Mouse (Mus musculus) spleen, adult 2 months (tissue): ENCODE data around the gene Fopnl. TPM values are rescaled to one million over a fixed set of nuclear protein-coding genes. Genes with fewer than 3 reads are reported as not detected.
A peak's percentile ranks its signal among the peaks of the same experiment; 100 is the strongest.

Experiments
- DNase-seq, 2 experiments: peaks; one replicate each; pipeline versions ENCODE4 v3.0.0 to v3.0.0-alpha.2; 2012 to 2021; ENCODE audit warnings: low spot score in 2 of 2, low read depth in 1 of 2
- H3K27ac ChIP-seq: fragments of 200-500 bp; 2 replicates; pipeline ENCODE4 v1.5.1; 2012; ENCODE audit warnings: low read length, inconsistent platforms; ENCODE audit not compliant: insufficient read depth
- H3K27me3 ChIP-seq: fragments of 200-500 bp; 2 replicates; pipeline ENCODE4 v1.6.1; 2012; ENCODE audit warnings: mild to moderate bottlenecking, moderate library complexity, low read length, inconsistent platforms; ENCODE audit not compliant: control insufficient read depth, insufficient read depth
- H3K36me3 ChIP-seq: fragments of 200-500 bp; 2 replicates; pipeline ENCODE4 v1.6.1; 2012; ENCODE audit warnings: mild to moderate bottlenecking, low read length, inconsistent platforms; ENCODE audit not compliant: control insufficient read depth, insufficient read depth
- H3K4me1 ChIP-seq: fragments of 200-500 bp; 2 replicates; pipeline ENCODE4 v1.6.1; 2011; ENCODE audit warnings: inconsistent platforms; ENCODE audit not compliant: control insufficient read depth, insufficient read depth, insufficient read length
- H3K4me3 ChIP-seq: fragments of 200-500 bp; 2 replicates; pipeline ENCODE4 v1.5.1; 2011; ENCODE audit warnings: mild to moderate bottlenecking, inconsistent platforms; ENCODE audit not compliant: insufficient read depth, insufficient read length; ENCODE audit errors: extremely low read depth
- CTCF ChIP-seq: fragments of 200-500 bp; IDR thresholded peaks from 2 replicates; pipeline ENCODE4 v1.5.1; 2011; ENCODE audit warnings: mild to moderate bottlenecking, inconsistent platforms; ENCODE audit not compliant: insufficient read depth, insufficient read length, insufficient replicate concordance; ENCODE audit errors: extremely low read depth
- POLR2A ChIP-seq: fragments of 200-500 bp; IDR thresholded peaks from 2 replicates; pipeline ENCODE4 v1.6.1; 2011; ENCODE audit warnings: low read depth, low read length, inconsistent platforms
- WGBS: fragments of 180-500 bp; shearing (Covaris S2); methylation state at CpG from one replicate; pipeline ENCODE4 v1.1.7; 2018; 5-methylcytosine and 5-hydroxymethylcytosine counted together
- polyA plus RNA-seq: library from polyadenylated mRNA; depleted of rRNA; stranded (reverse); fragments of >200 nt; gene quantifications from 2 replicates; pipeline ENCODE4 v1.2.3, GENCODE M21; 2012; rRNA removed

Gene Fopnl
- polyA plus RNA-seq = 17.1 and 20.3 TPM in 2 replicates

DNA sequence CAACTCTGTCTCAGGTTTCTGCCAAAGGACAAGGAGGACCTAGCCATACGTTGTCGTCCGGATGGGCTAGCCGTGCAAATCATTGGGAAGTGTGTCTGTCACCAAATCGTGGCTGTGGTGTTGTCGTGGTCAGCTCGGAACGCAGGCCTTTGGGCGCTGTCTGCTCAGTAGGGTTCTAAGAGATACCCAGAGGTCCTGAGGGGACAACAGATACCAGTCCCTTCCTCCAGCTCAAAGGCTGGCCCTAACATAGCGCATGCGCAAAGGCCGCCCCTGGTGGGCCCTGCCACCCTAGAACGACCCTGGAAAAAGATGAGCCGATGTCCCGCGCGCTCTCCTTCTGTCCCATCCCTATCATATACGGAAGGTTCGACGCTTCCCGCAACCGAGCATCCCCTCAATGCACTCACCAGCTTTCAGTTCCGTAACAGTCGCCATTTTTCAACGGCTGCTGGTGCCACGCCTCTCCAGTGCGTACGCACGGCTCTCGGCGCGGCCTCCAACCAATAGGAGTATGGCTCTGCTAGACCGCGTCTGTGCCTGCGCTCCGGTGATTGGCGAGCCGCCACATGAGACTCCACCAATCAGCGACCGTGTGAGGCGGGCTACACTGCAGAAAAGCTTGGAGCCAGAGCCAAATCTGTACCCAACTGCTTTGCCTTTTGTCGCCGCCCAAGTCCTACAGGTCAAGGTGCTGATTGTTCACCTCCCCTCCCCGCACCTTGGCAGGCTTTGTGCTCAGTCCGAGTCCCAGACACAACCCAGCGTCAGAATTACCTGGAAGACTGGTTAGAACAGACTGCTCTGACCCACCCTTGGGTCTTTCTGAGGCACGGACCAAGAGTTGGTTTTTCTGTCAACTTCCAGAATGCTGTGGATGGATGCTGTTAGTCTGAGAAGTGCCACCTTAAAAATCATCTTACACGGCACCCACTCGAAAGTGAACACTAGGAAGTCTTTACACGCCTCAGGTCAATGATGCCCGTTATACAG lies at the start of gene Fopnl:
Gene Fopnl, minus strand, starts transcription at position 522 of the 993 bp plus-strand sequence.
- WGBS = under 1% methylated on average over 51 of the region's 51 CpGs
- H3K4me1 ChIP-seq = no peaks in the 10 kb centered on the region; the same call in 1 of the 2 replicates
- H3K4me3 ChIP-seq = peak within 1 kb of the TSS; percentile 71
- peak; percentile 93 to 95 for DNase-seq
- peak within 1 kb of the TSS; percentile 87 for H3K27ac ChIP-seq
- no peaks in the 10 kb centered on the region for H3K27me3 ChIP-seq
- TF ChIP-seq CTCF = no peak
- TF ChIP-seq POLR2A = peak; percentile 47
- H3K36me3 ChIP-seq = peaks cover 4% of the 10 kb centered on the region; the same call in 1 of the 2 replicates

DNA sequence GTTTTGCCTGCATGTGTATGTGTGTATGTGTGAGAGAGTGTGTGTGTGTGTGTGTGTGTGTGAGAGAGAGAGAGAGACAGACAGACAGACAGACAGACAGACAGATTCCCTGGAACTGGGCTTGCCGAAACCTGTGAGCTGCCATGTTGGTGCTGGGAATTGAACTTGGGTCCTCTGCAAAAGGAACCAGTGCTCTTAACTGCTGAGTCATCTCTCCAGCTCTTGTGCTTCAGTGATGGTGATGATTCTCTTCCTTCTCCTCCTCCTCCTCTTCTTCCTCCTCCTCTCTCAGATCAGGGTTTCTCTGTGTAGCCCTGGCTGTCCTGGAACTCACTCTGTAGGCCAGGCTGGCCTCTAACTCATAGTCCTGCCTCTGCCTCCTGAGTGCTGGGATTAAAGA lies 48.8 kb upstream of the Fopnl start:
- peaks cover 8% of the 10 kb centered on the region; the same call in 1 of the 2 replicates for H3K4me1 ChIP-seq
- H3K27me3 ChIP-seq = no peaks in the 10 kb centered on the region
- no peaks in the 10 kb centered on the region for H3K36me3 ChIP-seq
- no peak overlapping the region for H3K27ac ChIP-seq
- 100% methylated on average over 1 of the region's 1 CpGs for WGBS
- no peak overlapping the region for H3K4me3 ChIP-seq
- TF ChIP-seq POLR2A (no peak), CTCF (no peak)
- DNase-seq = no peak

- no peak for DNase-seq
- Histone ChIP-seq H3K36me3 (no peaks in the 10 kb centered on the region), H3K27ac (no peak overlapping the region), H3K4me3 (no peak overlapping the region), H3K27me3 (no peaks in the 10 kb centered on the region), H3K4me1 (peaks cover 11% of the 10 kb centered on the region; the same call in 1 of the 2 replicates)
- TF ChIP-seq POLR2A (no peak), CTCF (no peak)
- WGBS = 31% methylated on average over 4 of the region's 4 CpGs
These were observed 48.3 kb upstream of the Fopnl start for GRCm38 (mm10) chr16:14365457-14365856.

- TF ChIP-seq POLR2A (no peak), CTCF (no peak)
- H3K4me3 ChIP-seq = no peak overlapping the region
- 73% methylated on average over 6 of the region's 6 CpGs for WGBS
- H3K36me3 ChIP-seq = no peaks in the 10 kb centered on the region
- no peaks in the 10 kb centered on the region for H3K27me3 ChIP-seq
- DNase-seq = no peak
- no peak overlapping the region for H3K27ac ChIP-seq
- H3K4me1 ChIP-seq = peaks cover 11% of the 10 kb centered on the region; the same call in 1 of the 2 replicates
These were observed 46.9 kb upstream of the Fopnl start for GRCm38 (mm10) chr16:14364066-14364465.

DNA sequence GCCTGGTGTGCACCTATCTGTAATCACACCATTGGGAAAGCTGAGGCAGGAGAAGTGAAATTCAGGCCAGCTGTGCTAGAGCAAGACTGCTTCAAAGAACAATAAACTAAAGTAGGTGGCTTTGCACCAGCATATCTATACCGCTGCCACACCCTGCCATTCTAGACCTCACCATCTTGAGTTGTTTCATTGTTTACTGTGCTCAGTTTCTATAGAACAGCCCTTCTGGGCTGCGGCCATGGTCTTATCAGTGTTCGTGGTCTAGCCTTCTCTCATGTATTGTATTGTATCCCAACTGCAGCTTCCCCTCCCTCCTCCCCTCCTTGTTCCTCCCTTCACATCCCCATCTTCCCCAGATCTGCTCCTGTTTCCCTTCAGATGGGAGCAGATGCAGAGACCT lies 46.3 kb upstream of the Fopnl start:
- Histone ChIP-seq H3K4me1 (peaks cover 11% of the 10 kb centered on the region; the same call in 1 of the 2 replicates), H3K4me3 (no peak overlapping the region), H3K27ac (no peak overlapping the region), H3K36me3 (no peaks in the 10 kb centered on the region), H3K27me3 (no peaks in the 10 kb centered on the region)
- TF ChIP-seq POLR2A = no peak
- TF ChIP-seq CTCF = no peak
- DNase-seq = no peak
- 79% methylated on average over 3 of the region's 3 CpGs for WGBS

GRCm38 (mm10) chr16:14362099-14362820 lies 45.1 kb upstream of the Fopnl start:
- H3K36me3 ChIP-seq = no peaks in the 10 kb centered on the region
- no peak overlapping the region for H3K27ac ChIP-seq
- 36% methylated on average over 7 of the region's 7 CpGs for WGBS
- no peak for DNase-seq
- H3K4me3 ChIP-seq = peak overlapping the region; percentile 84
- H3K4me1 ChIP-seq = peaks cover 11% of the 10 kb centered on the region; the same call in 1 of the 2 replicates
- TF ChIP-seq CTCF = no peak
- TF ChIP-seq POLR2A = no peak
- no peaks in the 10 kb centered on the region for H3K27me3 ChIP-seq
